Mouse (Mus musculus) neutrophil, adult 5-6 weeks (primary cell): Measurements from ENCODE around the gene Cttnbp2. TPM values are rescaled to one million over a fixed set of nuclear protein-coding genes. Genes with fewer than 3 reads are reported as not detected.

Source experiments
- ATAC-seq: fragments of 151-379, 151-347 bp; 2 replicates; pipeline ENCODE4 v1.8.0; 2017; ENCODE audit warnings: mild to moderate bottlenecking, moderate TSS enrichment; ENCODE audit not compliant: insufficient number of reproducible peaks, poor library complexity, low FRiP score, severe bottlenecking; ENCODE audit errors: extremely low read depth
- total RNA-seq: library from RNA; stranded (forward); fragments of 200-1000 nt; gene quantifications from 2 replicates; pipeline ENCODE4 v1.2.3, GENCODE M21; 2017

Gene Cttnbp2
- total RNA-seq, 1 experiment from 2014 or later, result not detected

DNA sequence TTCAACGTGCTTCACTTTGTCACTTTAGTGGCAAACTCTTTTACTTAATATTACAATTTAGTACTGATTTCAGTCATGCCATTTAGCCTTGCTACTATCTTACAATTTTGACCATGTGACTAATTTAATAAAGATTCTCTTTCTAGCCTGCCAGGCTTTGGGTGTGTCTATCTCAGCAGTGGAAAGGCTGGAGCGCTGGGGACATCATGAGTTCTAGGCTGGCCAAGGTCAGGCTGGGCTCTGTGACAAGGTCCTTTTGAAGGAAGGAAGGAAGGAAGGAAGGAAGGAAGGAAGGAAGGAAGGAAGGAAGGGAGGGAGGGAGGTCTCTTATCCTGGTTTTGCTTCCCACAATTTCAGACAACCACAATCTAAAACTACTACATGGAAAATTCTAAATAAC lies 39.7 kb downstream of the Cttnbp2 start:
- no peak for ATAC-seq

DNA sequence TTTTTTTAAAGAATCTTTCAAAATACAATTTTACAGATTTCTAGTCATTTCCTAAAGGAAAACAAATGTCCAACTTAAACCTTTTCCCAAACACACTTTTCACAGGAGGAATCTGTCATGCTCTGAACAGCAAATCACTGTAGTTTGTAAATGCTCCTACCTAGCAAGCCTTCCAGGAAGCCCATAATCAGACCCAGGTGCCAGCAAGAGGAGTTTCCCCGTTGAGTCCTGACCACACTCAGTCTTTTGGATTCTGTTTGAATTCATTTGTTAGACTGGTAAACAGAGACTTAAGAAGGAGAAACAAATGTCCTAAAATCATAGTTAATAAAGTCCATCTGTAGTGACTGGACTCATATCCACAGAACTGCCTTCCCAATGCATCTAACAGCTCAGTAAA lies 40.1 kb downstream of the Cttnbp2 start:
- no peak for ATAC-seq

DNA sequence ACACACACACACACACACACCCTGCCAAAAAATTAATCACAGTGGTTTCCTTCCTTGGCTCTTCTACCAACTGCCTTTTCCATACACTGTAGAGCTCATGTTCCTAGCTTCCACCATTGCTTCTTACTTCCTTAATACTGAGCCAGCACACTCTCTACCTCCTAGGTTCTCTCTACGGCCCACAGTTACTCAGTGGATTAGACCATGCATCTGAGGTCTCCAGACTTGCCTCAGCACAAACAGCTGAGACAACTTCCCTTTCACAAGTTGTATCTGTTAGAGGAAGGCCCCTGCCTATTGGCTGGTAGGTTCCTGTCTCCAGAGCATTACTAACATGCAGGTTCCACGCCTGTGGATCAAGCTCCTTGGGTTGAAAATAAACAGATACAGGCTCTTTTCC lies 45.4 kb downstream of the Cttnbp2 start:
- no peak for ATAC-seq

DNA sequence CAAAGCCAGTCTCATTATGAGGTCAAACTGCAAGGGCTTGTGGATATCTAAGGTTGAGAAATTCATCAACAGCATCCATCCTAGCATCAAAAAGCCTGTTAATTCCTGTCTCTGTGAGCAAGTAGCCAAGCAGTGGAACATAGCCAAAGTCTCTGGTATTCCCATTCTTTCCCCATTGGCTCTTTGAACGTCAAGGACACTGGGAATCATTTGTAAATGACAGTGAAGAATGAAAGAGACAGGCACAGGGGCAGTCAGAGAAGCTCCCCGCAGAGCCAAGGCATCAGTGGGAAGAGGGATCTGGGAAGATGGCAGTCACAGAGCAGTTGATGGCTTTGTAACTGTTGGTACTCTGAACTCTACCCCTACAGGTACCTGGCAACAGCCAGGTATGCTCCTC lies 46.9 kb downstream of the Cttnbp2 start:
- no peak for ATAC-seq

DNA sequence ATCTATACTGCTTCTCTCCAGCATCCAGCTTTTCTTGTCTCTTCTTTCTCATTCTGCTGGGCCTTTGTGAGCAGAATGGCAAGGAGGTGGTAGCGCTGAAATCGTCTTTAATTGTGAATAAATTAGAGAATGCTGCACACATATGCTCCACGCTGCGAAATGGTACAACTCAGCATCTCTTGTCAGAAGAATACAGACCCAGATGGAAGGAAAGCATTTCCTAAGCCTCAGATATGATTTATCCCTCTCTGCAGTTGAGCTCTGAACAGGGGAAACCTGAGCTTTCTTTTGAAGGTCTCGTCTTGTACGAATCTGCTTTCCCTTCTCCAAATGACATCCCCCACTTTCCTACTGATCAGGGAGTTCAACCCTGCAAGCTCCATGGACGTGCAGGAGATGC lies 48.4 kb downstream of the Cttnbp2 start:
- ATAC-seq, result no peak

DNA sequence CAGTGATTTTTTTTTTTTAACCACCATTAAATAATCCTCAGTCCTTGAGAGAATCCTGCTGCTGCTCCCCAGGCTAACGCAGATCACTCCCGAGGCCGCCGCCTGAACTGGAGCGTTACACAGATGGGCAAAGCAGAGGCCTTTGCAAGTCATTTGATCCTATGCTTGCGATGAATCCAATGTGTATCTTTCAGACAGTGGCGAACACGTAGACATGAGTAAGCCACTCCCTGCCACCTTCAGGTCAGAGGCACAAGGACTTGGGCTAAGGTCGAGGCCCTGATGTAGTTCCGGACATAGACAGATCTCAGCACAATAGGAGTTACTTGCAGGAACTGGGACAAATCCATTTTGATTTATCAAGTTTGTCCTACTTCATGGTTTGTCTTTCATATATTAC lies 49.0 kb downstream of the Cttnbp2 start:
- no peak for ATAC-seq

DNA sequence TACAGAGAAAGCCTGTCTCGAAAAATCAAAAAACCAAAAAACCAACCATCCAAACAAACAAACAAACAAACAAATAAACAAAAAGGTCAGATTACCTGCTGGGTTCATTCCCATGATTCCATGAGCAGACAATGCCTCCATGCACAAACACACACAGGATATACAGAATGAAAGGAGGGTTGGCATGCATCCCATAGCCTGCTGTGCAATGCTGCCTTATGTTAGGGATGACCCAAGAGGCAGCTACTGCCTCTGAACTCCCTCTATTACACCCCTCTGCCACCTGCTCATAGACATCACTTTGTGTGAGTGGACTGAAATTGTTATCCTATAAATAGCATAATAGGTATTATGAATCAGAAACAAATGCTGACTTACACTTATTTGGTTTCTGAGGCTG lies 55.0 kb downstream of the Cttnbp2 start:
- no peak for ATAC-seq

- no peak for ATAC-seq
Measured at GRCm38 (mm10) chr6:18450551-18451193, 64.0 kb downstream of the Cttnbp2 start.

DNA sequence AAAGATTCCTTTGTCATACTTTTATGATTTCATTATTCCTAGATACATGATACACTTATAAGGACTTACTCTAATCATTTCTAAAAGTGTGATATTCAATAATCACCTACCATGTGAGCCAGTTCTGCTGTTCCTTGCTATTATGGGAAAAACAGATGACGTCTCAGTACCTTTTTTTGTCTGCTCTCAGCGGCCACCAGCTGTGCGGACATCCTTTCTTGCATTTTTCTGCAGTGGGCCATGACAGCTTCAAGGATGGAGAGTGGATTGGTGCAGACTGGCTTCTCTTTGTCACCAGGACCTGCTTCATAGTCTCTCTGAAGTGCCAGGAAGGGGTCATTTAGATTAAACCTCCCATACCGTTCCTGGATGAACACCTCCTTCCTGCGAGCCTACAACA lies 66.6 kb downstream of the Cttnbp2 start:
- ATAC-seq, result no peak

- ATAC-seq, result no peak
Measured at GRCm38 (mm10) chr6:18446917-18447316, 67.7 kb downstream of the Cttnbp2 start.

DNA sequence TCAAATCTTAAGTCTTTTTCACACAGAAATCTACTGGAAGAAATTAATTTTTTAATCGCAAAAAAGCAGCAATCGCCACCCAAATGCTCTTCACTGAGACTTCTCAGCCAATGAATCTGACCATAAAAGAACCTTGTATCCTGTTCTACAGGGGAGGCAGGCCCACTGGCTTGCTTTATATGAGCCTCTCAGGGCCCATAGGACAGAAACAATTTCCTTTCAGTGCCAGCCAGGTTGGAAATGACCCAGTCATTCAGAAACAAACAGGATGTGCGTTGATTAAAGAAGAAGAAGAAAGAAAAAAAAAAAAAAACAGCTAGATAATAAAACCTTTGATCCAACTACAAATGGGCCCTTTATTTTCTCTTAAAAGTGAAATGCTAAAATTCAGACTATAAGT lies 68.3 kb downstream of the Cttnbp2 start:
- no peak for ATAC-seq

DNA sequence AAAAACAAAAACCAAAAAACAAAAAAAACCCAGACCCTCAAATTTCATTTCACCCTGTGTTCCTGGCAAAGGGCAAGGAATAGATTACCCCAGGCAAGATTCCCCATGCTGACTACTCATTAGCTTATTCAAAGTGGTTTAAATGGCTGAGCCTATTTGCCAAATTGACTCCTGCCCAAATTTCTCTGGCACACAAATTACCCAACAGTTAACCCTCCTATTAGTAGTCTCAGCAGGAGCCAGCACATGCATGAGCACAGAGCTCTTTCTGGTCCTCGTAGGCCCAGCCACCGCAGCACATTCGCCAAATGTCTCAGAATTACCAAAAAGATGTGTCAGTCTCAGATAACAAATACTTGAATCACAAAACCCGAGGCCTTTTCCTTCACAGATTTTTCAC lies 68.9 kb downstream of the Cttnbp2 start:
- no peak for ATAC-seq

- no peak for ATAC-seq
Measured at GRCm38 (mm10) chr6:18442303-18442702, 72.3 kb downstream of the Cttnbp2 start.

- ATAC-seq, result no peak
Measured at GRCm38 (mm10) chr6:18440918-18441532, 73.6 kb downstream of the Cttnbp2 start.

DNA sequence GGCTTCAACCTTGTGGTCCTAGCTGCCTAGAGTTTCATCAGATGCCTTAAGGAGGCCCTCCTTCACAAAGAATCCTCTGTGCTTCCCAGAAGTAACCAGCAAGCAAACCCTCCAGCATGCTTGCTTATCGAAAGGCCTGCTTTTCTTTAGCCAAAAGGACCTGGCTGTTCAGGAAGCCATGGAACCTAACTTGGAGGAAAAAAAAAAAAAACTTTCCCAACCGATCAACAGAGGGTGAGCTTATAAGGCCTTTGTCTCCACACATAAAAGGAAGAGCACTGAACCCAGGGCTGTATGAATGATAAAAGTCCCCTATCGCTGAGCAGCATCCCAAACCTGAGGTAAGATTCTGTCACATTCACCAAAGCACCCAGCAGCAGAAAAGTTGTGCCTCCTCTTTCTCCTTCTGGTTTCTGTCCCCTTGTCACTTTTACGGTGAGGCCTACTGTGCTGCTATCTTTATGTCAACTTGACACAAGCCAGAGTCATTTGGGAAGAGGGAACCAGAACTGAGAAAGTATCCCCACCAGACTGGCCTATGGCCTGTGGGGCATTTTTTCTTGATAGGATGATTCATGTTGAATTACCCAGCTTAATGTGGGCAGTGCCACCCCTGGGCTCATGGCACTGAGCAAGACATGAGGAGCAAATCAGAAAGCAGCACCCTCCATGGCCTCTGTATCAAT lies 78.4 kb downstream of the Cttnbp2 start:
- no peak for ATAC-seq

DNA sequence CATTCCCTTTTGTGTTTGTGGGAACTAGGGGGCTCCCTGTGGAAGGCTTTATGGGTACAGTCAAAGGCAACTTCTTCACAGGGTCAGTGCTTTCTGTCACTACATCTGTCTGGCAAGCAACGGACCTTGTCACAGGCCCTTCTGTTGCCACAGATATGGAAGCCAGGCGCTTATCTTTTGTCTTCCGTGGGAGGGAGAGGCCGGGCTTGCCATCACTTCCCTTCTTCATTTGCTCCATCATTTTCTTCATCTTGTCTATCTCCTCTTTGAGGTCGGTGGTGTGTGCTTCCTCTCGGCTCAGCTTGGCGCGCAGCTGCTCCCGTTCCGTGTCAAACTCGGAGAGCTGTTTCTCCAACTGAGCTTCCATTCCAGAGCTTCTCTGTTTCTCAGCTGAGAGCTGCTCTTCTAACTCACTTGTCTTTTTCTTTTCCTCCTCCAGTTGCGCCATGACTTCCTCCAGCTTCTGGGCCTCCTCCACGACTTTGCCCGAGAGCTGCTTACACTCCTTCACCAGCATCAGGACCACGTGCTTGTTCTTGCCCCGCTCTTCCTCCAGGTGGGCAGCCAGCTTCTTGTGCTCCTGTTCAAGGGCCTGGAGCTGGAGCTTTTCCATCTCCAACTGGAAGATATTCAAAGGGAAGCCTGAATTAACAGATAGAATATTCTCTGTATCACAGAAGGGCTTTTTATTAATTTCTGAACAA lies 79.7 kb downstream of the Cttnbp2 start:
- ATAC-seq, result no peak

DNA sequence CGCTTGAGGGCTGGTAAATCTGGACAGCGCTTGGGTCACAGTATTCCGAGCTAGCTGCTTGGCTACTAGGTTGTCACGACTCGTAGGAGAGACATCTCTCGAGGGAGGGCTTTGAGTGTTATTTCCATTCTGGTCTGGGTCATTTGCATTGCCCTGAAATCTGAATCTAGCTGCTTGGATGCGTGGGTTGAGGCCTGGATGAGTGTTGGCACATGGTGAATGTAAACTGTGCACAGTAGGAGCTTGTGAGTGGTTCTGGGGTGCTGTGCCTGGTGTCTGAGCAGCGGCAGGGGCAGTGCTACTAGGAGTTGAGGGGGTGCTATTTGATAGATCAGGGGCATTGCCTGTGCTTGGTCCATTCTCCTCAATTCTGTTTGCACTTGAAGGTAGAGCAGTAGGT lies 80.3 kb downstream of the Cttnbp2 start:
- no peak for ATAC-seq

- ATAC-seq, result no peak
Measured at GRCm38 (mm10) chr6:18432362-18432761, 82.3 kb downstream of the Cttnbp2 start.

- no peak for ATAC-seq
Measured at GRCm38 (mm10) chr6:18431891-18432290, 82.8 kb downstream of the Cttnbp2 start.

- no peak for ATAC-seq
Measured at GRCm38 (mm10) chr6:18430062-18430461, 84.6 kb downstream of the Cttnbp2 start.
